Mouse (Mus musculus): ENCODE results near the gene Klk10.

The Klk10 gene

DNA sequence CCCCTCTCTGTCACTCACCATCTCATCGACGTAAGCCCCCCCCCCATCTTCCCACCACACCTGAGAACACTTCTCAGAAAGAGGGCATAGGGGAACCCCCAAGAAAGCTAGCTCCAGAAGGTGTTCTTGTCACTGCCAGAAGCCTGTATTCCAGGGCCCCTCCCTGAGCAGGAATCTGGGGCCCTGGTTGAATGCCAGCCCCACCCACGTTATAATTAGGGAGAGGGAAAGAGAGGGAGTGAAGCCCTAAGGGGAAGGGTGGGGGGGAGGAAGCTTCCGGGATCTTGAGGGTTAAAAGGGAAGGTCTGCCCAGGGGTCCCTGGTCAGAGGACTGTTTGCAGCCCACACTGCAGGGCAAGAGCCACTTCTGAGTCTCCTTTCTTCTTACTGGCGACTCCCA, at the start of gene Klk10:
Gene Klk10, plus strand, starts transcription at position 290 of the 400 bp plus-strand sequence.
- no peak for DNase-seq (ENCODE audit: low read depth in 1 of 2, low spot score in 2 of 2)

DNA sequence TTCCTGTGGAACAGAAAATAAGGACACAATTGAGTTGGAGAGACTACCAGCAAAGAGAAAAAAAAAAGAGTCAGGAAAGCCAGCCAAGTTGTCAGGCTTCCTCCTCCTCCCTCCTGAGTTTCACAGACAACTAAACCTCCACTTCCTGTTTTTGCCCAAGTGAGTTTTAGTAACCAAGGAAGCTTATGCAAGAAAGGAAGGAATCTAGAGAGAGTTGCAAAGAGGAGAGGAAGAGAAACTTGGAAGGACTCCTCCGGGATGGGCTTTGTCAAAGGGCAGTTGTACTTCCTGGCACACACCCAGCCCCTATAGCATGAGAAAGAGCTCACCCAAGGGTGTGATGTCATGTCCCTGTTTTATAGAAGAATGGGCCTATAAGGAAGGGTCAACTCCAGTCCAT, 33.0 kb upstream of the Klk10 start:
- DNase-seq (ENCODE audit: low read depth in 1 of 2, low spot score in 2 of 2), result peak; percentile 23 to 44

DNA sequence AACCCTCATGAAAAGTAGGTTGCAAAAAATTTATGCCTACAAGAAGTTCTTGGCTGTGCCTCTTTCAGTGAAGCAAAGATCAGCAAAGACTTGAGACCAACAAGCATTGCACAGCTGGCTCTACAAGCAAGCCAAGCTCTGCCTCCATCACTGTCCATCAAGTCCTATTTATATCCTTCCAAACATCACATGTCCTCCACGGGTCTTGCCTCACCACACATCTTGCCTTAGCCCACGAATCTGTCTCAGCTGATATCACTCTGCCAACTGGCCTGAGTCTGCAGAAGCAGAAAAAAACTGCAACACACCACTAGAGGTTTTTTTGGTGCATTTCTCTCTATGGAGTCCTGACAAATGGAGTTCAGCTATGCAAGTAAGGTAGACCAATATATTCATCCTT, 28.0 kb upstream of the Klk10 start:
- no peak for DNase-seq (ENCODE audit: low read depth in 1 of 2, low spot score in 2 of 2)

DNA sequence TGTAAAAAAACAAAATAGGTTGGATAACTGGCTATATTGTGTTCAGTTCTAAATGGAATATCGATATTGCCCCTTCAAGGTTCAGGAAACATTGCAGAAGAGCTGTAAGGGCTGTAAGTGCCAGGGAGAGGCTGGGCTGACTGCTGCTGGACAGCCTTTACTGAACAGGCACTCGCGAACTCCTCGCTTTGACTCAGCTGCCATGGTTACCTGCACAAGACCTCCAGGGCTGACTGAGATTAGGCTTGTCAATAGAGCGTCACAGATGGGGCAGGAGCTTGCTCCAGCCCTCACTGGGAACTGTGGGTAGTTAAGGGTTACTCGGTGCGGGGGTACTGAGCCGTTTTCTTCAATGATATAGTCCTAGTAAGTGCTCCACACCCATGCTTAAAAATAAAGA, 14.4 kb upstream of the Klk10 start:
- DNase-seq (ENCODE audit: low read depth in 1 of 2, low spot score in 2 of 2), result no peak

DNA sequence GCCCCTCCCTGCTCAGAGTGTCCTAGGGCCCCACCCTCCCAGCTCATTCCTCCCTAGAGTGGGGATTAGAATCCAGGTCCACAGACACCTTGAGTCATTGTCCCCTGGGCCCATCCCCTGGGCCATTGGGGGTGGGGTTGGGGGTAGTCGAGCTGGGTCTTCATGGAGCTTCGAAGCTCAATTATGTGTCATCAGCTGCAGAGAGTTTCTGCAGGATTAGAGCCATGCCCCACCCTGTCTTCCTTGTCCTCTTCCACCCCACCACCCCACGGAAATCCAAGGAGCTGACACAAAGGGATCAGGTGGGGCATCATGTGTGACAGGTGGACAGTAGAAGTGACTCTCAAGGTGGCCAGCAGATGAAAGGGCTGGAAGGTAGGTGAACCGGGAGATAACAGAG, 12.2 kb upstream of the Klk10 start, which contains the start of gene Klk12:
Gene Klk12, plus strand, starts transcription at position 301 of the 400 bp plus-strand sequence.
- peak in 1 of 2 experiments; percentile 0 for DNase-seq (ENCODE audit: low read depth in 1 of 2, low spot score in 2 of 2)

DNA sequence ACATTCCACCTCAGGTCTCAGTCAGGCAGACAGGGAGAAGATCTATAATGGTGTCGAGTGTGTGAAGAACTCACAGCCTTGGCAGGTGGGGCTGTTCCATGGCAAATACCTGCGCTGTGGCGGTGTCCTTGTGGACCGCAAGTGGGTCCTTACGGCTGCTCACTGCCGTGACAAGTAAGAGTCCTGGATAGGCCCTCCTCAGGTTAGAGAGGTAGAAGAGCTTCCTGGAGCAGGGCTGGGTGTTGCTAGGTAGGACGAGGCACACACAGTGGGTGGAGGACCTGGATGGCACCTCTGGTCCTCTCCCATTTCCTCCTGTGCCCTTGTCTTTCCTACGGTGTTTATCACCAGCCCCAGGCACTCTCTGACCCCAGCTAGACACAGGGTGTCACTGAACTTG, 11.2 kb upstream of the Klk10 start:
- no peak for DNase-seq (ENCODE audit: low read depth in 1 of 2, low spot score in 2 of 2)

GRCm38 (mm10) chr7:43770701-43771100, 10.1 kb upstream of the Klk10 start:
- DNase-seq (ENCODE audit: low read depth in 1 of 2, low spot score in 2 of 2), result peak in 1 of 2 experiments; percentile 0

- DNase-seq (ENCODE audit: low read depth in 1 of 2, low spot score in 2 of 2), result peak in 1 of 2 experiments; percentile 0
Measured at GRCm38 (mm10) chr7:43771916-43772315, 8.9 kb upstream of the Klk10 start.

DNA sequence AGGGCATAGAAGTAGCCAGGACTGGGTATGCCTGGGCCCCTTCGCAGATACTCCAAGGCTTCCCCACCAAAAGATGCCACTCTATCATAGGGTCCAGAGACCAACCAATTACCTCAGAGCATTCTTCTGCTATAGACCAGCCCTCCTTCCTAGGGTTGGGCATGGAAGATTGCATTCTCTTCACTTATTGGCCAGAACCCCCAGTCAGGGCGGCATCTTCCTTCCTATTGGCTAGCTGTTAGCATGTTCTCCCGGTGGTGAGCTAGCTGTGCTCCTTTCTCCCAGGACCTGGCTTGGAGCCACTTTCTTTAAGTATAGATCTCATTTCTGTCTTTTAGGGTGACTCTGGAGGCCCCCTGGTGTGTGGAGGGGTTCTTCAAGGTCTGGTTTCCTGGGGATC, 7.9 kb upstream of the Klk10 start:
- DNase-seq (ENCODE audit: low read depth in 1 of 2, low spot score in 2 of 2), result peak in 1 of 2 experiments; percentile 0

- peak in 1 of 2 experiments; percentile 0 for DNase-seq (ENCODE audit: low read depth in 1 of 2, low spot score in 2 of 2)
Measured at GRCm38 (mm10) chr7:43774364-43774763, 6.5 kb upstream of the Klk10 start, which contains the start of gene Klk11. Gene Klk11, plus strand, starts transcription at chr7:43774604.

DNA sequence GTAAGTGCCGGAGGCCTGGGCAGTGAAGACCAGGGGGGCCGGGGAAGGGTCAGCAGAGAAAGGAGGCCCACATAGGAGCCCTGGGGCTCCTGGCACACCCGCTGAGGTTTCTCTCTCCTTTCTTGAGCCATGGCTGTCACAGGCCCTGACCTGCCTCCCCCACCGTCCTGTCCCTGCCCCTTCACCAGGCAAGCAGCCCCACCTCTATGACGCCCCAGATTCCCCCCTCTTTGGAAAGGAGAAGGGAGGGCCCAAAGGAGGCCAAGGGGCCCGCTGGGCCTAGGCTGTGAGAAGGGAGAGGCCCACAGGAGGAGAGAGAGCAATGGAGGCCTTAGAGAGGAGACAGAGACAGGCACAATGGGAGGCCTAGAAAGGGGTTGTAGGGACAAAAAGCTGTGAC, 6.0 kb upstream of the Klk10 start:
- no peak for DNase-seq (ENCODE audit: low read depth in 1 of 2, low spot score in 2 of 2)

GRCm38 (mm10) chr7:43775311-43776057, 5.4 kb upstream of the Klk10 start:
- peak in 1 of 2 experiments; percentile 0 for DNase-seq (ENCODE audit: low read depth in 1 of 2, low spot score in 2 of 2)

GRCm38 (mm10) chr7:43776506-43776905, 4.3 kb upstream of the Klk10 start:
- no peak for DNase-seq (ENCODE audit: low read depth in 1 of 2, low spot score in 2 of 2)

- DNase-seq (ENCODE audit: low read depth in 1 of 2, low spot score in 2 of 2), result no peak
Measured at GRCm38 (mm10) chr7:43777423-43777822, 3.4 kb upstream of the Klk10 start.

- DNase-seq (ENCODE audit: low read depth in 1 of 2, low spot score in 2 of 2), result no peak
Measured at GRCm38 (mm10) chr7:43778176-43778970, 2.5 kb upstream of the Klk10 start.

GRCm38 (mm10) chr7:43780241-43780640, 594 bp upstream of the Klk10 start:
- DNase-seq (ENCODE audit: low read depth in 1 of 2, low spot score in 2 of 2), result no peak

DNA sequence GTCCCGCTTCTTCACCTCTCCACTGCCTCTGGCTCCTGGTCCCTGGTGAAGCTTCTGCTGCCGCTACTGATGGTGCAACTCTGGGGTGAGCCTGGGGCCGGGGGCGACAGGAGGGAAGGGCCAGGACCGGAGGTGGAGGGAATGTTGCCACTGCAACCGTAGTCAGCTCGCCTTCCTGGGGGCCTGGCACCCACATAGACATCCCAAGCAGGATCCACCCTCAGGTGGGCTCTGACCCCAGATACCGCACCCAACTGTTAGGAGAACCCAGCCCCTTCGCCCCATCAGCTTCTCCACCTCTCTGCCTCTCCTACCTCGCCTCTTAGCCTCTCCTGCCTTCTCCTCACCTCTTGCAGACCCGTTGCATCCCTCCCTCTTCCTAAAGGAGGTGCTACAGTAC, 706 bp downstream of the Klk10 start:
- DNase-seq (ENCODE audit: low read depth in 1 of 2, low spot score in 2 of 2), result no peak

DNA sequence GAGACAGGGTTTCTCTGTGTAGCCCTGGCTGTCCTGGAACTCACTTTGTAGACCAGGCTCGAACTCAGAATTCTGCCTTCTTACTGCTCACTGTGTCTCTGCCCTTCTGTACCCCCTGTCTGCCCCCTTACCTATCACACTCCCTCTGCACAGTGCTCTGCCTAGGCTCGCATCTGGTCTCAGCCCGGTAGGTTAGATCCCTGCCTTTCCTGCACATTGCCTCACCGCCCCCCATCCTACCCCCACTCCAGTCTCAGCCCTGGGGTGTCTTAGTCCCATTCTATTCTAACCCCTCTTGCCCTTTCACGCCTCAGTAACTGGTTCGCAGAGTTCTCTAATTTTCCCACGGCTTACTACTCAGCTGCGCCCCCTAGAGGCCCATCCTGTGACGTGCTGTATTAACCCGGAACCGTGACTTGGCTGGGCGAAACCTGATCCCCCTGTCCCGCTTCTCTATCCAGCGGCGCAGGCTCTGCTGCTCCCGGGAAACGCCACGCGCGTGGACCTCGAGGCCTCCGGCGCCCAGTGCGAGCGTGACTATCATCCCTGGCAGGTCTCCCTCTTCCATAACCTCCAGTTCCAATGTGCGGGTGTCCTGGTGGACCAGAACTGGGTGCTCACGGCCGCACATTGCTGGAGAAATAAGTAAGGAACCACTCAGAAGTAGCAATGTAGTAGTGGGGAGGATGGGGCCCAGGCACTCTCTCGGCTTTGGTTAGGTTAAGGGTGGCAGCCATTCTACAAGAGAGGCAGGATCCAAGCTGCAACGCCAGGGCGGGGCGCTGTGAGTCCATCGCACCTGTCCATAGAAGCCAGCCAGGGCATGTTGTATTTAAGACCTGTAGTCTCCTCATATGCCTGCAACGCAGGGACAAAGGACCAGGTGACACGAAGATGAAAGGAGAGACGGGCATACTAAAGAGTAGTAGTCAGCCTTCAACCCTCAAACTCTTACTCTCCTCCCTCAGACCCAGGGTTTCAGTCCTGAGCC, 1.7 kb downstream of the Klk10 start:
- DNase-seq (ENCODE audit: low read depth in 1 of 2, low spot score in 2 of 2), result peak; percentile 51 to 81

GRCm38 (mm10) chr7:43785286-43785685, 4.5 kb downstream of the Klk10 start:
- no peak for DNase-seq (ENCODE audit: low read depth in 1 of 2, low spot score in 2 of 2)

GRCm38 (mm10) chr7:43788096-43788495, 7.3 kb downstream of the Klk10 start:
- DNase-seq (ENCODE audit: low read depth in 1 of 2, low spot score in 2 of 2), result no peak

DNA sequence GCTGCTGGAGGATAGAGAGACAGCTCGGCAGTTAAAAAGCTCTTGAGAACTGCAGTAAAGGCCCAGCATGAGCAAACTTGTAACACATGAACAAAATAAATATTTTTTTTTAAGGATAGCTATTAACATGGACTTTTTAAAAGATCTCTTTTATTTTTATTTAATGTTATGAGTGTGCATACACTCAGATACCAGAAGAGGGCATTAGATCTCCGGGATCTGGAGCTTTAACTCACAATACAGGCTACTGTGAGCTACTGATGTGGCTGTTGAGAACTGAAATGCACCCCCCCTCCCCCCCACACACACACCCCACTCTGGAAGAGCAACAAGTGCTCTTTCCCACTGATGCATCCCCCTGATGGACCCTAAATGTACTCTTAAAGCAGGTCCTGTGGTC, 8.5 kb downstream of the Klk10 start:
- no peak for DNase-seq (ENCODE audit: low read depth in 1 of 2, low spot score in 2 of 2)
